Comparison of ENCODE assay signal across 9 mouse cellular contexts in the genomic region with DNA sequence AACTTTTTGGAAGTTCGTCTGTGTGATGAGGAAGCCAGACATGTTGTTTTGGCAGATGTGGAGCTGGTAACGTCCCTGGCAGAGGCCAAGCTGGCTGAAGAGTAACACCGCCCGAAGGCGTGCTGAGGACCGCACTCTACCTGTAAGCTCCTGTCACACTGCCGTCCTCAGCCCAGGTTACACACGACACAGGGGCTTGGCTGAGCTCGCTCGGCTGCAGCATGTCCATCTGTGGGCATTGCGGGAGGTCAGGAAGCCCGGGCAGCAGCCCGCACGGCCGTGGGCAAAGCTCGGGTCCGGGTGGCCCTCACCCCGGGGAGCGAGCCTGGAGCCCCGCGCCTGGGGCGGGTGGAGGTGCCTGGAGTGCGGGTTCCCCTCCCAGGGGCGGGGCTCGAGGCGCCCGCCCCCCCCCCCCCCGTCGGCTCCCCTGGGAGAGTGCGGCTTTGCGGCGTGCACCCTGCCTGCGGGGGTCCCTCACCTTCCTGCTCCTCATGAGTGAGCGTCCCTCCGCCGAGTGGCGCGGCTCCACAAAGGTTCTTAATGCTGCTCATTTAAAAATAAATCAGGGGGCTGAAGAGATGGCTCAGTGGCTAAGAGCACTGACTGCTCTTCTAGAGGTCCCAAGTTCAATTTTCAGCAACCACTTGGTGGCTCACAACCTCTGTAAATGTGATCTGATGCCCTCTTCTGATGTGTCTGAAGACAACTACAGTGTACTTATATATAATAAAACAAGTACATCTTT. TPM values are rescaled to one million over a fixed set of nuclear protein-coding genes. Genes with fewer than 3 reads are reported as not detected.
A peak's percentile ranks its signal among the peaks of the same experiment; 100 is the strongest.
DNase-seq lines count a peak whose midpoint lies in the region; ATAC-seq lines count a peak whose summit lies in the region.
"Had no signal": no experiment of that assay in that cellular context is flagged by ENCODE, and none has a peak within 500 bp of the region (broad histone marks: within the 10 kb centered on the region; RNA-seq: fewer than 3 reads in every experiment).

No protein-coding gene starts in this region.

- peak overlapping the region; percentile 8; the same call in 1 of the 2 replicates for H3K9ac ChIP-seq in forebrain, embryonic 15.5 days (replicated peaks)
- peak overlapping the region; percentile 61 for H3K9ac ChIP-seq in kidney, embryonic 16.5 days (replicated peaks; ENCODE audit: low read length)

- H3K4me1 ChIP-seq in forebrain, embryonic 15.5 days = peaks cover 9% of the 10 kb centered on the region
- H3K4me1 ChIP-seq in kidney, embryonic 16.5 days (ENCODE audit: insufficient read depth, low read length) = peaks cover 7% of the 10 kb centered on the region

- H3K27me3 ChIP-seq in forebrain, embryonic 15.5 days = peaks cover 9% of the 10 kb centered on the region; the same call in 1 of the 2 replicates
- peaks cover 4% of the 10 kb centered on the region; the same call in 1 of the 2 replicates for H3K27me3 ChIP-seq in kidney, embryonic 16.5 days (ENCODE audit: insufficient read depth, low read length)

- 3% methylated on average over 32 of the region's 38 CpGs for WGBS in forebrain, embryonic 15.5 days
- WGBS in kidney, embryonic 16.5 days = 2% methylated on average over 30 of the region's 38 CpGs

- no peak for ATAC-seq in forebrain, embryonic 15.5 days (replicated peaks)
- ATAC-seq in kidney, embryonic 16.5 days (ENCODE audit: low FRiP score, low TSS enrichment) = peak; percentile 60
- peak; percentile 53; the same call in 1 of the 2 replicates for ATAC-seq in megakaryocyte-erythroid progenitor cell, adult 5-6 weeks (replicated peaks; ENCODE audit: low FRiP score, low TSS enrichment, poor library complexity, severe bottlenecking)

- no peak overlapping the region for H3K27ac ChIP-seq in forebrain, embryonic 15.5 days (replicated peaks)
- no peak overlapping the region for H3K27ac ChIP-seq in kidney, embryonic 16.5 days (ENCODE audit: low read length)

- no peaks in the 10 kb centered on the region for H3K9me3 ChIP-seq in forebrain, embryonic 15.5 days
- no peaks in the 10 kb centered on the region for H3K9me3 ChIP-seq in kidney, embryonic 16.5 days (ENCODE audit: low read length)

- peak overlapping the region; percentile 26 for H3K4me3 ChIP-seq in forebrain, embryonic 15.5 days
- peak overlapping the region; percentile 46 for H3K4me3 ChIP-seq in kidney, embryonic 16.5 days (ENCODE audit: low read length)
- H3K4me3 ChIP-seq: myocyte had no signal

- no peaks in the 10 kb centered on the region for H3K36me3 ChIP-seq in forebrain, embryonic 15.5 days
- no peaks in the 10 kb centered on the region for H3K36me3 ChIP-seq in kidney, embryonic 16.5 days (ENCODE audit: insufficient read depth, low read length)

- DNase-seq in kidney, adult 11 months = peak; percentile 32
- no peak for DNase-seq in kidney, adult 9 months
- peak; percentile 26 for DNase-seq in adrenal gland, postnatal 10 days
- peak; percentile 27 to 33 for DNase-seq in thymus, postnatal 10 days (ENCODE audit: low spot score in 2 of 2)
- DNase-seq in yolk sac, embryonic 10.5 days (ENCODE audit: low spot score) = no peak

- H3K4me2 ChIP-seq in forebrain, embryonic 15.5 days (replicated peaks) = peak overlapping the region; percentile 57
- H3K4me2 ChIP-seq in kidney, embryonic 16.5 days (replicated peaks; ENCODE audit: low read depth, low read length) = peak overlapping the region; percentile 79

RNA-seq across cellular contexts. Expression of gene Gm12248, which starts 4.9 kb away (rescaled TPM):
- total RNA-seq in adrenal gland, postnatal 10 days (2021) = not detected
- polyA plus RNA-seq in forebrain, embryonic 15.5 days (2015; fragmentation: Nextera tagmentation; extraction: Ambion mirVana) = not detected in 2 replicates
- polyA plus RNA-seq in kidney, embryonic 16.5 days (2015; fragmentation: Nextera tagmentation; extraction: Ambion mirVana) = not detected in 2 replicates
- total RNA-seq in megakaryocyte-erythroid progenitor cell, adult 5-6 weeks (2014; fragmentation: Nextera tagmentation) = not detected in 2 replicates
- total RNA-seq in megakaryocyte-erythroid progenitor cell, adult 5-6 weeks (2017) = not detected in 2 replicates

RNA-seq across cellular contexts. Expression of gene Cnot8, which starts 6.2 kb away (rescaled TPM):
- total RNA-seq in adrenal gland, postnatal 10 days (2021) = 10 to 100 TPM; 42.9 to 49.3 TPM
- 147 TPM in 2 replicates for polyA plus RNA-seq in forebrain, embryonic 15.5 days (2015; fragmentation: Nextera tagmentation; extraction: Ambion mirVana)
- polyA plus RNA-seq in kidney, embryonic 16.5 days (2015; fragmentation: Nextera tagmentation; extraction: Ambion mirVana) = 89.4 and 93.5 TPM in 2 replicates
- total RNA-seq in megakaryocyte-erythroid progenitor cell, adult 5-6 weeks (2014; fragmentation: Nextera tagmentation) = 37.4 and 40.1 TPM in 2 replicates
- 65.7 and 85.1 TPM in 2 replicates for total RNA-seq in megakaryocyte-erythroid progenitor cell, adult 5-6 weeks (2017)

Comparison
In these comparisons a context has a peak if more than half of its experiments do, and no peak if none do; other contexts are left out.
1. DNase-seq: peak in kidney, adult 11 months (single experiment), adrenal gland, postnatal 10 days (single experiment) and thymus, postnatal 10 days (2 of 2); none in kidney, adult 9 months (single experiment) and yolk sac, embryonic 10.5 days (single experiment).